Mouse (Mus musculus): ENCODE measurements around the gene Shc3. TPM values are rescaled to one million over a fixed set of nuclear protein-coding genes. Genes with fewer than 3 reads are reported as not detected.

The Shc3 gene
- total and polyA plus RNA-seq, 3 experiments: 0.80 to 2.1 (median 0.91) TPM

DNA sequence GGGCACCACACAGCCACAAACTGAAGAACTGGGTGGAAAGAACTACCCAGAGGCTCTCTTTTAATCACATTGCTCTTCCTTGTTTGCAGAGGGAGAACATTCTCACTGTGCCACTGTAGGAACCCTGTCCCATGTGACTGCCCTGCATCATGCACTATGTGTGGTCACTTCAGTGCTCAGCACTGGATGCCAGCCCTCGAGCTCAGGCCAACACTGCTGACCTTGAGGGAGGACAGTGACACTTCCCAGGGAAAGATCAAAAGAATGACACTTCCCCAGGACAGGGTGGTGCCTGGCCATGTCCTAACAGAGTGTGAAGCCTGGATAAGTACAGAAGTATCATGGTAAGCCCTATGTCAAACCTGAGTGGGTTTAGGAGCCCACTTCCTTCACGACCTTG is 13.0 kb upstream of the Shc3 start:
- Histone ChIP-seq H3K27ac (no peak overlapping the region), H3K9ac (ENCODE audit: low read depth, low read length) (no peak overlapping the region), H3K4me3 (no peak overlapping the region), H3K79me2 (replicated peaks; ENCODE audit: control insufficient read depth, insufficient read depth, low read length) (no peaks in the 10 kb centered on the region), H3K4me1 (ENCODE audit: control insufficient read depth, insufficient read depth, low read length) (no peaks in the 10 kb centered on the region), H3K36me3 (ENCODE audit: control insufficient read depth, insufficient read depth, low read length) (no peaks in the 10 kb centered on the region), H3K27me3 (ENCODE audit: control insufficient read depth, insufficient read depth, low read length) (no peaks in the 10 kb centered on the region)
- DNase-seq: no peak
- no peak for TF ChIP-seq EP300 (IDR thresholded peaks at IDR 0.05; ENCODE audit: insufficient read depth, low read depth, low read length)
- intact Hi-C loops (cut with DNase I): no loop called here
- 45% methylated on average over 2 of the region's 2 CpGs for WGBS

DNA sequence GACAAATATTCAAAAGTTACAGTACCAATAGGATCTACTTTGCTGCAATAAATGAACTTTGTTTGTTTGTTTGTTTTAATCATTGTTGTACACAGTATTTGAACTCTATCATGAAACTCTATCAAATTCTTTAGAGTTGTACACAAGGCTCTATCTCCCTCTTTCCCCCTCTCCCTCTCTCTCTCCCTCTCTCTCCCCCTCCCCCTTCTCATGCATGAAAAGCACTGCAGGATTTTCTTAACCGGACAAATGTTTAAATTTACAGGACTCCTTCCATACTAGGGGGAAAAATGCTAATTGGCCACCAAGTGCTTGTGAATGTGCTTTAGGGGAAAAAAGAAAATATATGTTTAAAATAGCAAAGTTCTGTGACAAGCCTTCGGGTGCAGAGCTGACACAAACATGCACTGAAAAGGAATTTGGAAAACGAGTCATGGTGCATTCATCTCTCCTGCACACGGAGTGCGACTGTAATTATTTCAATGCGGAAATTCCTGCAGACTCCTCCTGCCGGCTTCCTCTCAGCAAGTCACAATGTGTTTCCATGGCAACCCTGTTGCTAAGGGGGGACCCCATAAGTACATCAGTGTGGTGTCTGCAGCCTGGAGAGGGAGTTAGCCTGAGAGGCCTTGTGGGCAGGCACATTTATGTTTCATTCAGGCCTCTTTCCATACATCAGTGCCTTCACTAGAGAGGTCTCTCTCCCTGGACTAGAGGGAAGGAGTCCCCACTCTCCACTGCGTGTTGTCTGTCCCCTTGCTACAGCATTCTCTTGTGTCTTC is 11.2 kb upstream of the Shc3 start:
- no peaks in the 10 kb centered on the region for H3K27me3 ChIP-seq (ENCODE audit: control insufficient read depth, insufficient read depth, low read length)
- WGBS: 35% methylated on average over 8 of the region's 8 CpGs
- no peak for TF ChIP-seq EP300 (IDR thresholded peaks at IDR 0.05; ENCODE audit: insufficient read depth, low read depth, low read length)
- no peak for TF ChIP-seq POLR2A (IDR thresholded peaks at IDR 0.05; ENCODE audit: insufficient read depth, low read depth, low read length)
- TF ChIP-seq CTCF (IDR thresholded peaks at IDR 0.05): no peak
- intact Hi-C loops (cut with DNase I): no loop called here
- no peaks in the 10 kb centered on the region for H3K4me1 ChIP-seq (ENCODE audit: control insufficient read depth, insufficient read depth, low read length)
- no peaks in the 10 kb centered on the region for H3K36me3 ChIP-seq (ENCODE audit: control insufficient read depth, insufficient read depth, low read length)
- H3K4me3 ChIP-seq: no peak overlapping the region
- H3K27ac ChIP-seq: no peak overlapping the region
- DNase-seq: no peak
- no peaks in the 10 kb centered on the region for H3K79me2 ChIP-seq (replicated peaks; ENCODE audit: control insufficient read depth, insufficient read depth, low read length)
- H3K9ac ChIP-seq (ENCODE audit: low read depth, low read length): no peak overlapping the region

DNA sequence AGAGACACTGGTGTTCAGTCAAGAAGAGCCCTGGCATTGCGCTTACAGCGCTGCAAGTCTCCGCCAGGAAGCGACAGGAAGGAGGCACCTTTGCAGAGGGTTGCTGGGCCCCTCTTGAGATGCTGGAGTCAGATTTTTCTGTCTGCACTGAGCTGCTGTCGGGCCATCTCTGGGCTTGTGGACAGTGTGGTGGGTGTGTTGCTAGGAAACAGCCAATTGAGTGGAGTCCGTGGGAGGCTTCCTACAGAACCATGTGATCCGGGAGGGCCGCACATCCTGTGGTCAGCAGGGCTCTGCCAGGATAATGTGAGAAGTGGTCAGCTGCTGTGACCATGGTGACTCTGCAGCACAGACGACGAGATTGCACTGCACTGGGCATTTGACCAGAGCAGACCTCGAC is 4.6 kb upstream of the Shc3 start:
- Histone ChIP-seq H3K4me1 (ENCODE audit: control insufficient read depth, insufficient read depth, low read length) (no peaks in the 10 kb centered on the region), H3K4me3 (no peak overlapping the region), H3K27ac (no peak overlapping the region), H3K27me3 (ENCODE audit: control insufficient read depth, insufficient read depth, low read length) (no peaks in the 10 kb centered on the region), H3K9ac (ENCODE audit: low read depth, low read length) (no peak overlapping the region), H3K36me3 (ENCODE audit: control insufficient read depth, insufficient read depth, low read length) (no peaks in the 10 kb centered on the region), H3K79me2 (replicated peaks; ENCODE audit: control insufficient read depth, insufficient read depth, low read length) (no peaks in the 10 kb centered on the region)
- intact Hi-C loops (cut with DNase I): no loop called here
- 27% methylated on average over 11 of the region's 11 CpGs for WGBS
- DNase-seq: peak; percentile 33 to 34
- no peak for TF ChIP-seq CTCF (IDR thresholded peaks at IDR 0.05)
- no peak for TF ChIP-seq POLR2A (IDR thresholded peaks at IDR 0.05; ENCODE audit: insufficient read depth, low read depth, low read length)
- no peak for TF ChIP-seq EP300 (IDR thresholded peaks at IDR 0.05; ENCODE audit: insufficient read depth, low read depth, low read length)

DNA sequence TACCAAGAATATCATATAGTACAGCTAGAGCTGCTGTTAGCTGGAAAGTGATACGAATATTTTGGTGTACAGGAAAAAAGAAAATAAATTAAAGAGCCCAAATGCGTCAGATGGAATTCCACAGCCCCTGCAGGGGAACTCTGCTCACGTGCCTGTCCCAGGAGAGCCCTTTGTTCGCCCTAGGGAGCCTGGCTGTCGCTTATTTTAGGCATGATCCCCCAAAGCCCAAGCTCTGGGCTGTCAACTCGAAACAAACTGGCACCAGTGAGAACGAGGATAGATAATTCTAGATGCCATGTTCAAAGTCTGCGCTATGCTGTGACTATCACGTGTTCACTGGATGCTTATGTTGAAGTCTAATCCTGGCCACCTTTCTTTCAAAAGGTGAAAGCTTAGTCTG is 892 bp upstream of the Shc3 start:
- no peaks in the 10 kb centered on the region for H3K79me2 ChIP-seq (replicated peaks; ENCODE audit: control insufficient read depth, insufficient read depth, low read length)
- H3K36me3 ChIP-seq (ENCODE audit: control insufficient read depth, insufficient read depth, low read length): no peaks in the 10 kb centered on the region
- TF ChIP-seq CTCF (IDR thresholded peaks at IDR 0.05): no peak
- no peak for TF ChIP-seq EP300 (IDR thresholded peaks at IDR 0.05; ENCODE audit: insufficient read depth, low read depth, low read length)
- TF ChIP-seq POLR2A (IDR thresholded peaks at IDR 0.05; ENCODE audit: insufficient read depth, low read depth, low read length): no peak
- H3K4me1 ChIP-seq (ENCODE audit: control insufficient read depth, insufficient read depth, low read length): peaks cover 2% of the 10 kb centered on the region; the same call in 1 of the 2 replicates
- peaks cover 12% of the 10 kb centered on the region; the same call in 1 of the 2 replicates for H3K27me3 ChIP-seq (ENCODE audit: control insufficient read depth, insufficient read depth, low read length)
- WGBS: 21% methylated on average over 9 of the region's 9 CpGs
- DNase-seq: no peak
- H3K4me3 ChIP-seq: no peak overlapping the region
- H3K9ac ChIP-seq (ENCODE audit: low read depth, low read length): no peak overlapping the region
- no peak overlapping the region for H3K27ac ChIP-seq
- intact Hi-C loops (cut with DNase I): no loop called here

DNA sequence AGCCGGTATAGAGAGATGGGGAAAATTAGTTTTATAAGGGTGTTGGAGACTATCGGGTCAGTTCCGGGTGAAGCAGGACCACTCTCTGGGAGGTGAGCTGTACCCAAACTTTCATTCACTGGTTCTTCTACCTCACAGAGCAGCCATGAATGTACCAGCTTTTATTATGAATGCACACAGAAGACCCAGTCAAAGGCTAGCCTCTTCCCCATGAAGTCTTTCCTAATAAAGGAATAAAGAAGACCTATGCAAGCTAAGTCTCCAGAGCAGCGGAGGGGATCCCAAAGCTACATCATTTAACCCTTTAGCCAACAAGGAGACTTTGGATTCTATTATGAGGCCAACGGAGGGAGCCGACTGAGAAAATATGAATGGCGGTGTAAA is 458 bp upstream of the Shc3 start:
- TF ChIP-seq CTCF (IDR thresholded peaks at IDR 0.05) (no peak), EP300 (IDR thresholded peaks at IDR 0.05; ENCODE audit: insufficient read depth, low read depth, low read length) (no peak), POLR2A (IDR thresholded peaks at IDR 0.05; ENCODE audit: insufficient read depth, low read depth, low read length) (no peak)

DNA sequence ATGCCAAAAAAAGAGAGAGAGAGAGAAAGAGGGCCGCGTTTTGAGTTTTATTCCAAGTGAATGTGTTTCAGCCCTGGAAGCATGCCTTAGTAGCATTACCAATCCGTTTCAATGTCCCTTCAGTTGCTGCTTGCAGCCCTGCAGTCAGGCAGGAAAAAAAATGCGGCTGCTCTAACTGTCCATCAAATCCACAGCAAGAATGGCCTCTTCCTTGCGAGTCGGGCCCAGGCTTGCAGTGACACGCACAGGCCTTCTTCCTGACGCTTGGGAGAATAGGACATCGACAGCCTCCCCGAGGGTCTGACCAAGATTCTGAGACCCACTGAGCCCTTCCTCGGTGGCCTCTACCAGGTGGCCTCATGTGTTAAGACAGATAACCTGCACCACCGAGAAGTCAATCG is 718 bp downstream of the Shc3 start:
- Histone ChIP-seq H3K36me3 (ENCODE audit: control insufficient read depth, insufficient read depth, low read length) (no peaks in the 10 kb centered on the region), H3K4me3 (peak overlapping the region; percentile 49; the same call in 1 of the 2 replicates), H3K9ac (ENCODE audit: low read depth, low read length) (no peak overlapping the region), H3K4me1 (ENCODE audit: control insufficient read depth, insufficient read depth, low read length) (peaks cover 2% of the 10 kb centered on the region; the same call in 1 of the 2 replicates), H3K27ac (peak overlapping the region; percentile 46), H3K27me3 (ENCODE audit: control insufficient read depth, insufficient read depth, low read length) (peaks cover 12% of the 10 kb centered on the region; the same call in 1 of the 2 replicates), H3K79me2 (replicated peaks; ENCODE audit: control insufficient read depth, insufficient read depth, low read length) (no peaks in the 10 kb centered on the region)
- intact Hi-C loops (cut with DNase I): no loop called here
- peak in 1 of 2 experiments; percentile 19 for DNase-seq
- WGBS: 28% methylated on average over 13 of the region's 13 CpGs
- TF ChIP-seq POLR2A (IDR thresholded peaks at IDR 0.05; ENCODE audit: insufficient read depth, low read depth, low read length): no peak
- no peak for TF ChIP-seq EP300 (IDR thresholded peaks at IDR 0.05; ENCODE audit: insufficient read depth, low read depth, low read length)
- TF ChIP-seq CTCF (IDR thresholded peaks at IDR 0.05): no peak

More for the DNA sequence above, 458 bp upstream of the Shc3 start:
- H3K27ac ChIP-seq: no peak overlapping the region
- intact Hi-C loops (cut with DNase I): no loop called here
- H3K36me3 ChIP-seq (ENCODE audit: control insufficient read depth, insufficient read depth, low read length): no peaks in the 10 kb centered on the region
- H3K79me2 ChIP-seq (replicated peaks; ENCODE audit: control insufficient read depth, insufficient read depth, low read length): no peaks in the 10 kb centered on the region
- peak overlapping the region; percentile 49; the same call in 1 of the 2 replicates for H3K4me3 ChIP-seq
- no peak for DNase-seq
- WGBS: 7% methylated on average over 7 of the region's 7 CpGs
- H3K9ac ChIP-seq (ENCODE audit: low read depth, low read length): no peak overlapping the region
- H3K4me1 ChIP-seq (ENCODE audit: control insufficient read depth, insufficient read depth, low read length): peaks cover 2% of the 10 kb centered on the region; the same call in 1 of the 2 replicates
- peaks cover 12% of the 10 kb centered on the region; the same call in 1 of the 2 replicates for H3K27me3 ChIP-seq (ENCODE audit: control insufficient read depth, insufficient read depth, low read length)
